Mouse (Mus musculus) ES-Bruce4 (cell line): ENCODE results near the gene Gm20695. TPM values are rescaled to one million over a fixed set of nuclear protein-coding genes. Genes with fewer than 3 reads are reported as not detected.

Experiments
- H3K27ac ChIP-seq: 2 replicates; pipeline ENCODE4 v1.5.1; 2012; ENCODE audit warnings: low read length, inconsistent platforms; ENCODE audit not compliant: insufficient read depth
- H3K27me3 ChIP-seq: 2 replicates; pipeline ENCODE4 v1.6.1; 2012; ENCODE audit warnings: mild to moderate bottlenecking, low read length, inconsistent platforms; ENCODE audit not compliant: control insufficient read depth, poor library complexity, insufficient read depth, severe bottlenecking
- H3K36me3 ChIP-seq: 2 replicates; pipeline ENCODE4 v1.6.1; 2012; ENCODE audit warnings: inconsistent platforms, mild to moderate bottlenecking, low read length, moderate library complexity; ENCODE audit not compliant: control insufficient read depth, poor library complexity, insufficient read depth, severe bottlenecking
- H3K4me1 ChIP-seq: one replicate; pipeline ENCODE4 v1.8.1; 2011; ENCODE audit warnings: low read length; ENCODE audit not compliant: control insufficient read depth, insufficient read depth
- H3K4me3 ChIP-seq: 2 replicates; pipeline ENCODE4 v1.5.1; 2011; ENCODE audit warnings: low read depth, mild to moderate bottlenecking, low read length
- H3K9ac ChIP-seq: 2 replicates; pipeline ENCODE4 v1.6.1; 2012; ENCODE audit warnings: low read depth, mild to moderate bottlenecking, inconsistent platforms; ENCODE audit not compliant: poor library complexity, severe bottlenecking
- H3K9me3 ChIP-seq: replicated peaks from 2 replicates; pipeline ENCODE4 v1.6.1; 2012; ENCODE audit warnings: mild to moderate bottlenecking, low read length, inconsistent platforms; ENCODE audit not compliant: control insufficient read depth, poor library complexity, insufficient read depth, severe bottlenecking
- CTCF ChIP-seq: IDR thresholded peaks from one replicate; pipeline ENCODE4 v1.8.1; 2011; ENCODE audit warnings: low read depth, low read length
- EP300 ChIP-seq: IDR thresholded peaks from 2 replicates; pipeline ENCODE4 v1.6.1; 2011; ENCODE audit warnings: low read depth, low read length; ENCODE audit not compliant: insufficient read depth
- POLR2A ChIP-seq: IDR thresholded peaks from one replicate; pipeline ENCODE4 v1.8.1; 2011; ENCODE audit warnings: low read length; ENCODE audit not compliant: insufficient read depth
- polyA plus RNA-seq: library from polyadenylated mRNA; stranded (reverse); fragments of >200 nt; gene quantifications from 2 replicates; pipeline ENCODE4 v1.2.4, GENCODE M21; 2011; ENCODE audit warnings: low read depth; ENCODE audit not compliant: missing spikeins, insufficient read depth, insufficient read length

Gm20695 gene
- polyA plus RNA-seq, 1 experiment: not detected

GRCm38 (mm10) chr16:3855776-3856175 lies 28.7 kb upstream of the Gm20695 start:
- no peaks in the 10 kb centered on the region for H3K36me3 ChIP-seq
- H3K9me3 ChIP-seq: no peaks in the 10 kb centered on the region
- peaks cover 2% of the 10 kb centered on the region for H3K4me1 ChIP-seq
- H3K27ac ChIP-seq: no peak overlapping the region
- no peak overlapping the region for H3K9ac ChIP-seq
- no peaks in the 10 kb centered on the region for H3K27me3 ChIP-seq
- no peak overlapping the region for H3K4me3 ChIP-seq
- TF ChIP-seq EP300 (no peak), CTCF (no peak), POLR2A (no peak)

- Histone ChIP-seq H3K27me3 (no peaks in the 10 kb centered on the region), H3K9ac (no peak overlapping the region), H3K4me3 (no peak overlapping the region), H3K36me3 (no peaks in the 10 kb centered on the region; the same call in 1 of the 2 replicates), H3K9me3 (no peaks in the 10 kb centered on the region), H3K4me1 (no peaks in the 10 kb centered on the region), H3K27ac (no peak overlapping the region)
- TF ChIP-seq POLR2A: no peak
- TF ChIP-seq CTCF: no peak
- no peak for TF ChIP-seq EP300
Observed at GRCm38 (mm10) chr16:3859254-3859653, 25.2 kb upstream of the Gm20695 start.

- Histone ChIP-seq H3K27me3 (no peaks in the 10 kb centered on the region), H3K9me3 (no peaks in the 10 kb centered on the region), H3K27ac (no peak overlapping the region), H3K9ac (peak overlapping the region; percentile 47), H3K4me1 (peaks cover 2% of the 10 kb centered on the region), H3K36me3 (no peaks in the 10 kb centered on the region; the same call in 1 of the 2 replicates), H3K4me3 (peak overlapping the region; percentile 82)
- TF ChIP-seq EP300: no peak
- no peak for TF ChIP-seq CTCF
- TF ChIP-seq POLR2A: no peak
Observed at GRCm38 (mm10) chr16:3871815-3872214, 12.6 kb upstream of the Gm20695 start.

- H3K27ac ChIP-seq: no peak within 1 kb of the TSS; the same call in 1 of the 2 replicates
- peak within 1 kb of the TSS; percentile 82 for H3K4me3 ChIP-seq
- H3K27me3 ChIP-seq: no peaks in the 10 kb centered on the region
- peak; percentile 12 for TF ChIP-seq POLR2A
- no peak for TF ChIP-seq CTCF
- TF ChIP-seq EP300: no peak
- no peaks in the 10 kb centered on the region for H3K9me3 ChIP-seq
- H3K9ac ChIP-seq: peak within 1 kb of the TSS; percentile 58
- peaks cover 2% of the 10 kb centered on the region for H3K4me1 ChIP-seq
- H3K36me3 ChIP-seq: no peaks in the 10 kb centered on the region; the same call in 1 of the 2 replicates
Observed at GRCm38 (mm10) chr16:3872216-3873047, 12.0 kb upstream of the Gm20695 start, which contains the start of gene Naa60. Gene Naa60 (plus strand): TSS chr16:3872375.

GRCm38 (mm10) chr16:3876346-3876745 lies 8.1 kb upstream of the Gm20695 start:
- Histone ChIP-seq H3K36me3 (no peaks in the 10 kb centered on the region), H3K27me3 (no peaks in the 10 kb centered on the region), H3K4me3 (no peak overlapping the region), H3K4me1 (peaks cover 2% of the 10 kb centered on the region), H3K27ac (no peak overlapping the region), H3K9me3 (no peaks in the 10 kb centered on the region), H3K9ac (no peak overlapping the region)
- TF ChIP-seq CTCF (no peak), POLR2A (no peak), EP300 (no peak)

- Histone ChIP-seq H3K4me1 (peaks cover 2% of the 10 kb centered on the region), H3K9me3 (no peaks in the 10 kb centered on the region), H3K36me3 (no peaks in the 10 kb centered on the region), H3K27ac (no peak overlapping the region), H3K9ac (peak overlapping the region; percentile 79), H3K27me3 (no peaks in the 10 kb centered on the region), H3K4me3 (peak overlapping the region; percentile 80)
- no peak for TF ChIP-seq CTCF
- no peak for TF ChIP-seq EP300
- TF ChIP-seq POLR2A: no peak
Observed at GRCm38 (mm10) chr16:3885065-3885670, 720 bp downstream of the Gm20695 start.
